Mouse (Mus musculus) effector memory CD4-positive, alpha-beta T cell, adult 7 months (primary cell): Measurements from ENCODE around the gene Magoh. TPM values are rescaled to one million over a fixed set of nuclear protein-coding genes. Genes with fewer than 3 reads are reported as not detected.

Source experiments
- polyA plus RNA-seq: library from polyadenylated mRNA; unstranded; fragments of 100-300 nt; shearing (Covaris generic); gene quantifications from one replicate; pipeline ENCODE4 v1.2.1, GENCODE M21; 2017

Gene Magoh
- polyA plus RNA-seq = 160 TPM

DNA sequence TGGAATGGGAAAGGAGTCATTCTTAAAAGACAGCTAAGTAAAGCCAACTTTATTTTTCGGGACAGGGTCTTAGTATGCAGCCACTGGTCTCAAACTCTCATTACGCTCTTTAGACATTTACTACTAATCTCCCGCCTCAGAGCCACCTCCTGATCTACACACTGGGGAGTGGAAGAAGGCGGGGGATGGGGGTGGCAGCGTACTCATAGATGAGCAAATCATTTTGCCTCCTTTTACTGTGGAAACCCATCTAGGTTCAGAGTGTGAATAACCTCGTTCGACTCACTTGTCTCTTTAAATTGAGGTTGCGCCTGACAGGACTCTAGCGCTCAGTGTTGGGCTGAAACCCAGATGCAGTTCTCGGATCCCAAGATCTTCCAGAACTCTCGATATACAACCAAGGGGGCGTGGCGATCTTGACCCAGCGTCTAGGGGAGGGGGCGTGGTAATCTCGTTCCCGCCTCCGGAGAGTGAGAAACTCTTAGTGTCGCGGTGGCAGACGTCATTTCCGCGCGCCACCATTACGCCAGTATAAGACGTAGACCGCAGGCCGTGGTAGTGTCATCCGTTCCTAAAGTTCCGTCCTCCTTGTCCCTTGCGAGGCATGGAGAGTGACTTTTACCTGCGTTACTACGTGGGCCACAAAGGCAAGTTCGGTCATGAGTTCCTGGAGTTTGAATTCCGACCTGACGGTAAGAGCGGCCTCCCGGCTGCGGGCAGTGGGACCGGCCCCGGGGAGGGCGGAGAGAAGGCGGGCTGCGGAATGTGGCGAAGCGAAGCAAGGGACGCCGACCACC, at the start of gene Magoh:
Gene Magoh (plus strand): TSS at position 502 of the 797 bp plus-strand sequence.

DNA sequence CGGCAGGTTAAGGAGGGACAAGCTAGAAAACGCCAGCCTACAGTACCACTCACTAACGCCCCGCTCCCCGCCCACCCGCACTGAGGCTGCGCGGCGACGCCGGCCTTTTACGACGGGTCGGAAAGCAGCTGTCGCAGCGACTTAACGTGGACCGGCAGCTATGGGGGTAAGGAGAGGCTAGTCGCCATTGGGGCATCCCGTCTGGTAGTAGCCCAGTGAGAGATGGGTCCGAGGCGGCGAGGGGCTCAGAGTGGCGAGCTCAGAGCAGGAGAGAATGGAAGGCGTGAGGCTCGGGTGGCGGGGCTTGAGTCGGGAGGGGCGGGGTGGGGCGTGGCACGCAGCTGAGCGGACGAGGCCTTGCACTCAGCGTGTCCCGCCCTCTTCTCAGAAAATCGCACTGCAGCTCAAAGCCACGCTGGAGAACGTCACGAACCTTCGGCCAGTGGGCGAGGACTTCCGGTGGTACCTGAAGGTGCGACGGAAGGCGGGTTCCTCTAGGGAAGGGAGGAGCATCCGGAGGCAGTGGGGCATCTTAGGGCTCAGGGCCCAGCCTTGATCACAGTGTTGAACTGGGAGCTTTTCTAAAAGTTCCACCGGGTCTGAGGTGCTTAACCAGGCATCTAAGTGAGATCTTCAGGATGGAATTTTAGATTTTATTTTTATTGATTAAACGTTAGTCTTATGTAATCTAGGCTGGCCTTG, 10.3 kb downstream of the Magoh start, which contains the start of gene 0610037L13Rik:
Gene 0610037L13Rik (plus strand): TSS at position 83 of the 702 bp plus-strand sequence.

DNA sequence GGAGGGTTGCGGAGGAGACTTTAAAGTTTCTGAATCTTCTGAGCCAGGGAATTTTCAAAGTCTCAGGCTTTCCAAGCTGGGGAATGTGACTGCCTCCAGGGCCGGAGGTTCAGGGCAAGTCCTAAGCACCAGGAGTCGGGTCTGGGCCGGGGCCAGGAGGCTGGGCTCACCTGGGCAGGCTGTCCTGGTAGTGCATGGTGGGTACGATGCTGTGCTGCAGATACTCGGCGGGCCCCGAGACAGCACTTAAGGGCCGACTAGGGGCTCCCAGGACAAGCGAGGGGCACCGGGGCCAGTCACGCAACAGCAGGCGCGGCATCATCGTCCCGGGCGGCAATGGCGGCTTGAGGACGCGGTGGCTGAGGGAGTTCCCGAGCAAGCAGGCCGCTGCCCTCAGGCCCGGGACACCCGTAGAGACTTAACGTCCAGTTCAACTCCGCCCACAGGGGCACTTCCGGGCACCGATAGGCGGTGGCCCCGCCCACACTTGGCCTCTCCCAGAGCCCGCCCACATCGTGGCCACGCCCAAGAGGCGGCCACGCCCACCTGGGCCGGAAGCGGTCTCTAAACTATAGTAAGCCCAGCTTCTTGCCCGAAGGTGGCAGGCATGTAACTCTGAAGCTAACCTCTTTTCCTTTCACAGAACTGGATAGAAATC, 43.7 kb downstream of the Magoh start, which contains the start of gene Cpt2:
Gene Cpt2 (minus strand): TSS at position 466 of the 658 bp plus-strand sequence.

Other genes with a start within 250 kb of the Magoh start
- not detected for gene Dmrtb1, start 195.5 kb upstream of the Magoh start, polyA plus RNA-seq
- 7.7 TPM for gene Lrp8, start 77.5 kb upstream of the Magoh start, polyA plus RNA-seq
- gene 0610037L13Rik, start 10.1 kb downstream of the Magoh start, polyA plus RNA-seq = 51.4 TPM
- gene Cpt2, start 43.9 kb downstream of the Magoh start, polyA plus RNA-seq = 6.2 TPM
- gene Slc1a7, start 88.6 kb downstream of the Magoh start, polyA plus RNA-seq = not detected
- 0.40 TPM for gene Podn, start 216.7 kb downstream of the Magoh start, polyA plus RNA-seq